Mouse (Mus musculus) brain, embryonic 18.5 days (tissue): ENCODE results near the gene Eml2.

Source experiments
- DNase-seq: peaks from one replicate; pipeline ENCODE4 v3.0.0-alpha.2; 2012; ENCODE audit warnings: low read depth, low spot score

The Eml2 gene

DNA sequence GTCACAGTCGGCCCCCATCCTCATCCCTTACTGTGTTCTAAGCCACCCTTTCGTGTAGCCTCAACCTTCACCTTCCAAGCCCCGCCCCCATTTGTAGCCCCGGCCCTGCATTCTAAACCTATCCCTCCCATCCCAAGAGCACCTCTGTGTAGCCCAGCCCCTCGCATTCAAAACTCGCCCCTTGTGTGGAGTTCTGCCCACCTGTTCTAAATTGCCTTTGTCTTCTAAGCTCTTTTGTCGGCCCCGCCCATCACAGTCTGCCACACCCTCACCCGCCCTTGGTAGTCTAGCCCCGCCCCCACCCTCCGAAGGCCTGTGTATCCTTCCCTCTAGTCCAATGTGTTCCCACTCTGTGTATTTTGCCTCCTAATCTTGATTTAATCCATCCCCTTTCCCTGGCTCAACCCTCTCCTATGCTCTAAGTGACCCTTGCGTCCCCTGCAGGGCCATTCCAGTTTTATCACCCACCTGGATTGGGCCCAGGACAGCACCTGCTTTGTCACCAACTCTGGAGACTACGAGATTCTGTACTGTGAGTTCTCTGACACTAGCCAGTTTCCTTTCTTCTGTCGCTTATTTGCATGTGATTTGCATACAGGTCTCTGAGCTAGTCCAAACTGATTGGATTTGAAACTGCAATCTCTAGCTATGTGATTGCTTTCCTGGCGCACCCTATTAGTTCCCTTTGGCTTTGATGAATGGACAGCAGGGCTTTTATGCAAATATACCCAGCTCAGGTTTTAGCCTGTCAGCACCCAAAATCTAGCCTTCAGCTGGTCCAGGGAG, 26.0 kb downstream of the Eml2 start:
- DNase-seq, result no peak

GRCm38 (mm10) chr7:19208201-19208910, 32.1 kb downstream of the Eml2 start:
- DNase-seq, result no peak

GRCm38 (mm10) chr7:19208944-19209472, 32.8 kb downstream of the Eml2 start:
- no peak for DNase-seq

GRCm38 (mm10) chr7:19209494-19209893, 33.3 kb downstream of the Eml2 start:
- no peak for DNase-seq

GRCm38 (mm10) chr7:19210010-19210409, 33.8 kb downstream of the Eml2 start:
- DNase-seq, result no peak

GRCm38 (mm10) chr7:19211041-19211675, 34.9 kb downstream of the Eml2 start:
- no peak for DNase-seq

GRCm38 (mm10) chr7:19211996-19212755, 36.0 kb downstream of the Eml2 start, which contains the start of gene Gpr4:
TSS of gene Gpr4 (plus strand) at chr7:19212538.
- DNase-seq, result no peak

DNA sequence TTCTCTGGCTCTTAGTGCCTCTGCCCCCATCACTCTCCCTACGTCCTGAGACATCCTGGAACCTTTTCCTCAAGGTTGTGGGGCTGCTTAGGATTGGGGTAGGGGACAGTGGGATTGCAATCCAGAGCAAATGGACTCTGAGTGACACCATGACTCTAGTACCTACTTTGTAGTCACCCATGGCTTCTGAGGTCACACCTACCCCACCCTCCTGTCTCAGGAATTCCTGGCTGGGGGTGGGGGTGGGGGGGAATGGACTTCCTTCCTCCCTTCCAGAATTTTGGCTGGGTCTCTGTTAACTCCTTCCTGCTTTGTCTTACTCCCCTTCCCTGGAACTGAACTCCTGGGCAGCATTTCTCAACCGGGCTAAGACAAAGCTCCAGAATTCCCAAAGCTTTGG, 37.2 kb downstream of the Eml2 start:
- DNase-seq, result no peak

DNA sequence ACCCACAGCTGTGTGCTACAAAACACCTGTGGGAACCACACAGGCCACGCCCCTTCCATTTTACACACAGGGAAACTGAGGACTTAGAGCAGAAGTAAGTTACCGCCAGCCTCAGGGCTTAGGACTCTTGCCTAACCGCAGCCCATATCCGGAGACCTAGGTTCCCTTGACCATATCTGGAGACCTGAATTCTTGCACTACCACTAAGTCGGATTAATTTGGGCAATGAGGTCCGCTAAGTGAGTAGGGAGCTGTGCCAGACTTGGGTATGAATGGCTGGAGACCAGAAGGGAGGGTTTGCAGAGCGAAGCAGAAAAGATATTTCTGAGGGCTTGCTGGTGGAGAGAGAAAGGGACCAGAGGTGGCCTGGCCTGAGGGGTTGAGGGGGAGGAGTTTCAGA, 38.1 kb downstream of the Eml2 start:
- no peak for DNase-seq

- DNase-seq, result no peak
Measured at GRCm38 (mm10) chr7:19214940-19215339, 38.7 kb downstream of the Eml2 start.

- DNase-seq, result no peak
Measured at GRCm38 (mm10) chr7:19217492-19217891, 41.3 kb downstream of the Eml2 start.

DNA sequence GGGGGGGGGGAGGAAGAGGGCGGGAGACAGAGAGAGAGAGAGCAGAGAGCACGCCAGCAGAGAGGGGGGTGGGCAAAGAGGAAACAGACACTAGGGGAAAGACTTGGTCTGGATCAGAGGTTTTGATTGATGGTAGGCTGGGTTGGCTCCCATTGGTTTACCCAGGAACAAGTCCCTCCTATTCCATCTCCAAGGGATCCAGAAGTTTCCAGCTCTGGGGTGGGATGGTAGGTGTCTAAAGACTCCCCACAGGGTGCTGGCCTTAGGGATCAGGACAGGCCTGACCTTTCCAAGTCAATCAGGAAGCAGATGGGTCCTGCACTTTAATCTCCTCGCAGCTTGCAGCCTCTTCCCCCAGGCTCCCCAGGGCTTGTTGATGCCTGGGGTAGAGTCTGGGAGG, 41.7 kb downstream of the Eml2 start:
- no peak for DNase-seq

GRCm38 (mm10) chr7:19220061-19220460, 43.8 kb downstream of the Eml2 start:
- DNase-seq, result no peak

DNA sequence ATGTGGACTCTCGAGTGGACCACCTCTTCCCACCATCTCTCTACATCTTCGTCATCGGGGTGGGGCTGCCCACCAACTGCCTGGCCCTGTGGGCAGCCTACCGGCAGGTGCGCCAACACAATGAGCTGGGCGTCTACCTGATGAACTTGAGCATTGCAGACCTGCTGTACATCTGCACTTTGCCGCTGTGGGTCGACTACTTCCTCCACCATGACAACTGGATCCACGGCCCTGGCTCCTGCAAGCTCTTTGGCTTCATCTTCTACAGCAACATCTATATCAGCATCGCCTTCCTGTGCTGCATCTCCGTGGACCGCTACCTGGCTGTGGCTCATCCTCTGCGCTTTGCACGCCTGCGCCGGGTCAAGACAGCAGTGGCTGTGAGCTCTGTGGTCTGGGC, 46.0 kb downstream of the Eml2 start:
- DNase-seq, result no peak

DNA sequence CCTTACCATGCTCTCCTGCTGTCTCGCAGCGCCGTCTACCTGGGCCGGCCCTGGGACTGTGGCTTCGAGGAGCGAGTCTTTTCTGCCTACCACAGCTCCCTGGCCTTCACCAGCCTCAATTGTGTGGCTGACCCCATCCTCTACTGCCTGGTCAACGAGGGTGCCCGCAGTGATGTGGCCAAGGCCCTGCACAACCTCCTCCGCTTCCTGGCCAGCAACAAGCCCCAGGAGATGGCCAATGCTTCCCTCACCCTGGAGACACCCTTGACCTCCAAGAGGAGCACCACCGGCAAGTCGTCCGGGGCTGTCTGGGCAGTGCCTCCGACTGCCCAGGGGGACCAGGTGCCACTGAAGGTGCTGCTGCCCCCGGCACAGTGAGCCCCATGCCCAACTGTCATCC, 46.7 kb downstream of the Eml2 start:
- DNase-seq, result no peak

- DNase-seq, result no peak
Measured at GRCm38 (mm10) chr7:19224933-19225332, 48.7 kb downstream of the Eml2 start.

GRCm38 (mm10) chr7:19226817-19227797, 50.9 kb downstream of the Eml2 start:
- peak; percentile 22 for DNase-seq

DNA sequence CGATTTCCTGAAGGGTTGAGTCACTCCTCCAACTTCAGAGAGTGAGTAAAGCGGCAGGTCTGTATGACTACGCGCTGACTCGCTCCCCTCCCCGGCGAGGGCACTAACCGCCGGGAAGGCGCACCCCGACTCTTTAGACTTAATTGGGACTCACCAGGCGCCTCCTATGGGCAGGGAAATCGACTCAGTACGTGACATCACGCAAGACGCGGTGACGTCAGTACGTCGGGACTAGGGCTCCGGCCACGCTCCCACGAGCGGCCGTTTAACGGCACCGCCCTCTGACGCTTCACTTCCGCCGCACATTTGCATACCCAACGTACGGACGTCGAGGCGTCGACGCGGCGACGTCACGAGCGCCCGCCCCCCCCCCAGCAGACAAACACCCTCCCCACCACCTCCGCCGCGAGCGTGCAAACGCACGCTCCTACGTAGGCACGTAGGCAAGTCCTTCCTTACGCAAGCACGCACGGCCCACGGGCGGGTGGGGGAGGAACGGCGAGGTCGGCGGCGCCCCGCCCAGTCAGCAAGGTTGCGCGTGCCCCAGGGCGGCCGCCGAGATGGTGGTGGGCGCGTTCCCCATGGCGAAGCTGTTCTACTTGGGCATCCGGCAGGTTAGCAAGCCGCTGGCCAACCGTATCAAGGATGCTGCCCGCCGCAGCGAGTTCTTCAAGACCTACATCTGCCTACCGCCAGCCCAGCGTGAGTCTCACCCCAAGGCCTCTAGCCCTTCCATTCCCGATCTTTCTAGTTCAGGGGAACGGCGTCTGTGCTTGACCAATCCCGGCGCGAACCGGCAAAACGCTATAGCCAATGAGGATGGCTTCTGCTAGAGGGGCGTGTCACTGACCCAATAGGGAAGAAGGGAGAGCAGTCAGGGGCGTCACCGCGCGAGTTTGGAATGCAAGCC, 51.9 kb downstream of the Eml2 start, which contains the start of gene Opa3:
Gene Opa3 (plus strand): TSS at position 452 of the 910 bp plus-strand sequence.
- peak; percentile 99 for DNase-seq

GRCm38 (mm10) chr7:19228793-19229148, 52.5 kb downstream of the Eml2 start:
- DNase-seq, result no peak
